Mouse (Mus musculus) limb, embryonic 14.5 days (tissue): ENCODE data around the gene Col5a1. TPM values are rescaled to one million over a fixed set of nuclear protein-coding genes. Genes with fewer than 3 reads are reported as not detected.

Experiments
- ATAC-seq: fragments of 200-750 bp; cut with Nextera tagmentation; 2 replicates; pipeline ENCODE4 v1.8.0; 2017; ENCODE audit warnings: low read depth, moderate number of reproducible peaks, moderate TSS enrichment; ENCODE audit not compliant: low FRiP score
- DNase-seq: peaks from one replicate; pipeline ENCODE4 v3.0.0-alpha.2; 2015; ENCODE audit warnings: low spot score
- H3K27ac ChIP-seq: fragments of 300-500 bp; sonication (generic); replicated peaks from 2 replicates; pipeline ENCODE4 v1.5.1; 2014; ENCODE audit warnings: low read depth, mild to moderate bottlenecking, low read length, moderate library complexity, mixed read lengths
- H3K27me3 ChIP-seq: fragments of 300-500 bp; sonication (generic); 2 replicates; pipeline ENCODE4 v1.6.1; 2014; ENCODE audit warnings: low read length, mixed read lengths; ENCODE audit not compliant: control insufficient read depth, insufficient read depth
- H3K36me3 ChIP-seq: fragments of 300-500 bp; sonication (generic); 2 replicates; pipeline ENCODE4 v1.6.1; 2014; ENCODE audit warnings: mild to moderate bottlenecking, low read length, moderate library complexity, mixed read lengths; ENCODE audit not compliant: control insufficient read depth, insufficient read depth
- H3K4me1 ChIP-seq: fragments of 300-500 bp; sonication (generic); 2 replicates; pipeline ENCODE4 v1.6.1; 2014; ENCODE audit warnings: antibody characterized with exemption, low read length, mixed read lengths; ENCODE audit not compliant: control insufficient read depth, insufficient read depth
- H3K4me2 ChIP-seq: fragments of 300-500 bp; sonication (generic); replicated peaks from 2 replicates; pipeline ENCODE4 v1.6.1; 2014; ENCODE audit warnings: low read depth, mild to moderate bottlenecking, low read length, moderate library complexity; ENCODE audit not compliant: severe bottlenecking
- H3K4me3 ChIP-seq: fragments of 300-500 bp; sonication (generic); replicated peaks from 2 replicates; pipeline ENCODE4 v1.5.1; 2014; ENCODE audit warnings: low read length
- H3K9ac ChIP-seq: fragments of 300-500 bp; sonication (generic); 2 replicates; pipeline ENCODE4 v1.6.1; 2014; ENCODE audit warnings: mild to moderate bottlenecking, low read depth, low read length, moderate library complexity; ENCODE audit not compliant: severe bottlenecking
- H3K9me3 ChIP-seq: fragments of 300-500 bp; sonication (generic); 2 replicates; pipeline ENCODE4 v1.6.1; 2016; ENCODE audit warnings: low read length; ENCODE audit not compliant: control insufficient read depth
- POLR2A ChIP-seq: fragments of 200-500 bp; IDR thresholded peaks from 2 replicates; pipeline ENCODE4 v1.8.0; 2012; ENCODE audit warnings: inconsistent platforms, mild to moderate bottlenecking, moderate library complexity, borderline replicate concordance; ENCODE audit not compliant: insufficient read depth, insufficient read length; ENCODE audit errors: extremely low read depth
- WGBS: fragments of 180-500 bp; shearing (Covaris S2); extraction: QIAGEN DNeasy Blood & Tissue Kit; methylation state at CpG from one replicate; pipeline ENCODE4 v1.1.7; 2014; 5-methylcytosine and 5-hydroxymethylcytosine counted together
- polyA plus RNA-seq, 2 experiments: library from polyadenylated mRNA; depleted of rRNA in 1 of 2; stranded (reverse) in 1 of 2; unstranded in 1 of 2; fragments of >200 nt; fragmentation: Nextera tagmentation in 1 of 2; extraction: Ambion mirVana in 1 of 2; gene quantifications; 2 replicates each; pipeline versions ENCODE4 v1.2.1 to v1.2.3; 2012 to 2014

Col5a1 gene
- polyA plus RNA-seq, 2 experiments, result 256 to 304 TPM

DNA sequence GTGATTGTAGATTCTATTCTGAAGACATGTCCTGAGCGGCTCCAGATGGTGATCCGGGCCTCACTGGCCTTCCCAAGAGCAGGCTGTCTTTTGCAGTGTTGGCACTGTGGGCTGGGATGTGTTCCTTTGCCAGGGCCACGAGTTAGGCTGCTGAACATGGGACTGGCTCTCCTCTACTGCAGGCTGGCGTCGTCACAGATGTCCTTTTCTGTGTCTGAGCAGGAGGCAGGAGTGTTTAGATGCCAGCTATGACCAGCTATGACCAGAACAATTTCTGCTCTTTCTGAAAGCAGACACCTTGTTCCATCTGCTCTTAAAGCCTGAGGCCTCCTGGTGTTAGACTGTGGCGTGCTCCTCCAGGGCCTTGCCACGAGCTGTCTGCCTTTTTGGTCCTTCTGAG lies 31.9 kb downstream of the Col5a1 start:
- Histone ChIP-seq H3K27ac (no peak overlapping the region), H3K4me1 (peaks cover 3% of the 10 kb centered on the region; the same call in 1 of the 2 replicates), H3K4me2 (no peak overlapping the region), H3K9me3 (no peaks in the 10 kb centered on the region), H3K9ac (no peak overlapping the region), H3K4me3 (no peak overlapping the region), H3K27me3 (no peaks in the 10 kb centered on the region), H3K36me3 (peaks cover 14% of the 10 kb centered on the region)
- no peak for TF ChIP-seq POLR2A
- 80% methylated on average over 7 of the region's 7 CpGs for WGBS
- no peak for DNase-seq
- ATAC-seq, result no peak

DNA sequence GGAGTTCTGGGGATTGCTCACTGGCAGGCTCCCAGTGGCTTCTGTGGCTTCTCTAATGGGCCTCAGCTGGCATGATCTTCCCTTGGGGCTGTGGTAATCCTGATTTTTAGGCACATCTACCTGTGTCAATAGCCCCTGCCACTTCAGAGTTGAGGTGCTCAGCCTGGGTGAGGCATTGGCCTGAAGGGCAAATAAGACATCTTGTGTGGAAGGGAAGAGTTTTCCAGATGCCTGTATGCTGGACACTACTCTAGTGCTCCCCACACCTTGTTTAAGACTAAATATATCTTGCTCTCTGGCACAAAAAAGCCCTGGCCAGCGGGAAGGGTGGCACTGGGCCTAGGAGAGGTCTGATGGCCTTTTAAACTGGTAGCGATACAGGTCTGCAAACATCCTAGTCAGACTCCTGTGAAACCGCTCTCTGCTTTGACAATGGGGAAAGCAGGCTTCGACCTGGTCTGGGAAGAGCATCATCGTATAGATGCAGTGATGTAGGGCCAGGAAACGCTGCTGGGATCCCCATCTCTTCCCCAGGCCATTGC lies 33.2 kb downstream of the Col5a1 start:
- Histone ChIP-seq H3K36me3 (peaks cover 24% of the 10 kb centered on the region), H3K27me3 (no peaks in the 10 kb centered on the region), H3K4me2 (no peak overlapping the region), H3K9ac (no peak overlapping the region), H3K27ac (no peak overlapping the region), H3K4me1 (peaks cover 3% of the 10 kb centered on the region; the same call in 1 of the 2 replicates), H3K9me3 (no peaks in the 10 kb centered on the region), H3K4me3 (no peak overlapping the region)
- ATAC-seq (no peak), DNase-seq (no peak)
- WGBS, result 95% methylated on average over 6 of the region's 6 CpGs
- no peak for TF ChIP-seq POLR2A

DNA sequence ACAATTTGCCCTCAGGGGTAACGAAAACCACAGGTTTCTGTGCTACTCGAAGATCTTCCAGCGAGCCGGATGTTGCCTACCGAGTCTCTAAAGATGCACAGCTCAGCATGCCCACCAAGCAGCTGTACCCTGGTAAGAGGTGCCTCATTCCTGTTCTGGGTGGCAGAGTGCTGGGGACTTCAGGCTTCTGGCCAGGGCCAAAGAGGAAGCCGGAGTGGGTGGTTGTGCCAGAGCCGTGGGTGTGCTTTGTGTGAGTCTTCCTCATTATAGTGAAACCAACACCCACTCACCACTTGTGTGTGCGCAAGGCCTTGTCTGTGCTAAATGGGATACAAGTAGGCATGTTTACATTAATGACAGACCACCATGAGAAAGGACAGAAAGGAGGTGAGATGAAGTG lies 35.8 kb downstream of the Col5a1 start:
- Histone ChIP-seq H3K27ac (no peak overlapping the region), H3K36me3 (peaks cover 34% of the 10 kb centered on the region), H3K4me1 (peaks cover 2% of the 10 kb centered on the region; the same call in 1 of the 2 replicates), H3K4me2 (no peak overlapping the region), H3K4me3 (no peak overlapping the region), H3K9me3 (no peaks in the 10 kb centered on the region), H3K9ac (no peak overlapping the region), H3K27me3 (no peaks in the 10 kb centered on the region)
- no peak for ATAC-seq
- TF ChIP-seq POLR2A, result no peak
- DNase-seq, result no peak
- WGBS, result 81% methylated on average over 8 of the region's 8 CpGs

DNA sequence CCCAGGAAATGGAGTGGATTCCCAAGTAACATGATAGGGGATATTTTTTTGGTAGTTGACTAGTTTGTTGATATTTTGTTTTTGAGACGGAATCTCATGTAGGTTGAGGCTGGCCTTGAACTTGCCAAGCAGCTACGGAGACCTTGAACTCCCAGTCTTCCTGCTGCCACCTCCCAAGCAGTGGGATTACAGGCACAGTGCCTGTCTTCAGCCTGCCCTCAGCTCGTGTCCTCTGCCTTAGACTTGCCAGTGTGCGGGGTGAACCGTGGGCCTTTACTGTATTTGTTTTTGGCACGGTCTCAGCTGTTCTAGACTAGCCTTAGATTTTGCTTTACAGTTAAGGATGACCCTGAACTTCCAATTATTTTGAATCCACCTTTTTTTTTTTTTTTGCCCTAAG lies 37.5 kb downstream of the Col5a1 start:
- peaks cover 43% of the 10 kb centered on the region for H3K36me3 ChIP-seq

DNA sequence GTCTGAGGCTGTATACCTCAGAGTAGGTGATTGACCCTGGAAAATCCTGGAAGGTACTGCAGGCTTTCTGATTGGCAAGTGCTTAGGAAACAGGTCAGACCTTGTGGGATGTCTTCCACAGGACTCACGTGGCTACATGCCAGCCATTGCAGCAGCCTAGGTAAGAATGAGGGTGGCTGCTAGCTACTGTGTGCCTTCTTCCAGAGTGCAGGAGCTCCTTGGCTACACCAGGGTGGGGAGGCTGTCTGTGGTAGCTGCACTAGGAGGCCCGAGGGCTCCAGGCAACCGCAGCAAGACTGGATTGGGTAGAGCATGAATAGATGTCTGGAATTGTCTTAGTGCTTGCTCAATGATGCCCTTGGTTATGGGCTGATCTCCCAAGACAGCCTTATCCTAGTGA lies 38.2 kb downstream of the Col5a1 start:
- Histone ChIP-seq H3K27me3 (no peaks in the 10 kb centered on the region), H3K36me3 (peaks cover 50% of the 10 kb centered on the region), H3K4me3 (no peak overlapping the region), H3K9me3 (no peaks in the 10 kb centered on the region), H3K27ac (no peak overlapping the region), H3K9ac (no peak overlapping the region), H3K4me1 (no peaks in the 10 kb centered on the region), H3K4me2 (no peak overlapping the region)
- no peak for TF ChIP-seq POLR2A
- no peak for ATAC-seq
- DNase-seq, result no peak
- 80% methylated on average over 3 of the region's 3 CpGs for WGBS

More for the DNA sequence above, 37.5 kb downstream of the Col5a1 start:
- Histone ChIP-seq H3K9me3 (no peaks in the 10 kb centered on the region), H3K4me3 (no peak overlapping the region), H3K4me1 (no peaks in the 10 kb centered on the region), H3K27me3 (no peaks in the 10 kb centered on the region), H3K27ac (no peak overlapping the region), H3K9ac (no peak overlapping the region), H3K4me2 (no peak overlapping the region)
- TF ChIP-seq POLR2A, result no peak
- ATAC-seq, result no peak
- no peak for DNase-seq
- 89% methylated on average over 6 of the region's 6 CpGs for WGBS

DNA sequence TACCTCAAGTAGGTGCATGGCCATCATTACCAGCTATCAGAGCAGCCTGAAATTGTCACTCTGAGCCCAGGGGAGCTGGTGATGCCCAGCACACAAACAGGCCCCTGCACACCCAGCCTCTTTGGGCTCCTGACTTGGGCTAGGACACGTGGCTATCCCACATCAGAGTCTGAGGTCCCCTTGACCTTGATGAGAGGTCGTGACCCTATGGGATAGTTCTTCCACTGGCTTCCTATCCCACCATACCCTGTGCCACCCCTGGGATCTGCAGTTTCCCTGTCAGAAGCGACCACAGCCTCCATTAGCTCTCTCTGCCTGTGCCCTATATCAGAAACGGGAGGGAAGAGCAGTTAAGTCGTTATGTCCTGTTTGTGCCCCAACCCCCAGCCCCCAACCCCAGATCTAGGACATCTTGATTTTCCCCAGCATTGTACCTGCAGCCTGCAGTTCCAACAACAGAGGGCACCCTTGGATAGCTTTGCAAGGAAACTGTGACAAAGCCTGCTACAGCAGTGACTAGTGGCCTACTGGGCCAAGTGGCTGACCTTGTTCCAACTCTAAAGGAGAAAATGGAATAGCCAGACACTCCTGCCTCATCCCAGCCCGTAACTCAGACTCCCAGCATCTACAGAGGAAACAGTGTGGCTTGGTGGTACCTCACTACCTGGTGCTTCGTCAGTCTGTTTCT lies 40.4 kb downstream of the Col5a1 start:
- no peak for TF ChIP-seq POLR2A
- Histone ChIP-seq H3K4me1 (peaks cover 17% of the 10 kb centered on the region), H3K4me3 (no peak overlapping the region), H3K9ac (no peak overlapping the region), H3K9me3 (no peaks in the 10 kb centered on the region), H3K27ac (no peak overlapping the region), H3K36me3 (peaks cover 65% of the 10 kb centered on the region), H3K4me2 (no peak overlapping the region), H3K27me3 (no peaks in the 10 kb centered on the region)
- DNase-seq (no peak), ATAC-seq (no peak)
- WGBS, result 38% methylated on average over 7 of the region's 7 CpGs
